Mouse (Mus musculus) neural tube, embryonic 14.5 days (tissue): ENCODE measurements around the gene Mcmbp. TPM values are rescaled to one million over a fixed set of nuclear protein-coding genes. Genes with fewer than 3 reads are reported as not detected.

Experiments
- ATAC-seq: fragments of 200-750 bp; cut with Nextera tagmentation; 2 replicates; pipeline ENCODE4 v1.8.0; 2017; ENCODE audit warnings: low read depth, mild to moderate bottlenecking, moderate TSS enrichment, moderate library complexity
- H3K27ac ChIP-seq: fragments of 300-500 bp; sonication (generic); 2 replicates; pipeline ENCODE4 v1.5.1; 2014; ENCODE audit warnings: low read depth, mild to moderate bottlenecking, control low read depth, low read length, moderate library complexity, mixed read lengths
- H3K27me3 ChIP-seq: fragments of 300-500 bp; sonication (generic); 2 replicates; pipeline ENCODE4 v1.6.1; 2014; ENCODE audit warnings: low read length; ENCODE audit not compliant: control insufficient read depth, insufficient read depth
- H3K36me3 ChIP-seq: fragments of 300-500 bp; sonication (generic); 2 replicates; pipeline ENCODE4 v1.6.1; 2014; ENCODE audit warnings: low read length, mixed read lengths; ENCODE audit not compliant: control insufficient read depth, insufficient read depth
- H3K4me1 ChIP-seq: fragments of 300-500 bp; sonication (generic); 2 replicates; pipeline ENCODE4 v1.6.1; 2014; ENCODE audit warnings: low read length; ENCODE audit not compliant: control insufficient read depth, insufficient read depth
- H3K4me2 ChIP-seq: fragments of 300-500 bp; sonication (generic); 2 replicates; pipeline ENCODE4 v1.6.1; 2014; ENCODE audit warnings: mild to moderate bottlenecking, low read depth, low read length, control low read depth
- H3K4me3 ChIP-seq: fragments of 300-500 bp; sonication (generic); 2 replicates; pipeline ENCODE4 v1.5.1; 2014; ENCODE audit warnings: low read depth, low read length, control low read depth, mixed read lengths
- H3K9ac ChIP-seq: fragments of 300-500 bp; sonication (generic); replicated peaks from 2 replicates; pipeline ENCODE4 v1.6.1; 2014; ENCODE audit warnings: low read depth, mild to moderate bottlenecking, control low read depth, low read length, mixed read lengths
- H3K9me3 ChIP-seq: fragments of 300-500 bp; sonication (generic); 2 replicates; pipeline ENCODE4 v1.6.1; 2016; ENCODE audit warnings: low read length; ENCODE audit not compliant: control insufficient read depth
- WGBS: fragments of 180-500 bp; shearing (Covaris S2); extraction: QIAGEN DNeasy Blood & Tissue Kit; methylation state at CpG from one replicate; pipeline ENCODE4 v1.1.7; 2014; 5-methylcytosine and 5-hydroxymethylcytosine counted together
- polyA plus RNA-seq: library from polyadenylated mRNA; unstranded; fragments of >200 nt; fragmentation: Nextera tagmentation; extraction: Ambion mirVana; gene quantifications from 2 replicates; pipeline ENCODE4 v1.2.1, GENCODE M21; 2014

Gene Mcmbp
- 51.6 and 51.9 TPM in 2 replicates for polyA plus RNA-seq

- H3K27me3 ChIP-seq: no peaks in the 10 kb centered on the region
- peak within 1 kb of the TSS; percentile 88 for H3K4me2 ChIP-seq
- H3K9ac ChIP-seq: peak within 1 kb of the TSS; percentile 87
- peaks cover 19% of the 10 kb centered on the region for H3K4me1 ChIP-seq
- no peaks in the 10 kb centered on the region for H3K36me3 ChIP-seq
- H3K9me3 ChIP-seq: no peaks in the 10 kb centered on the region
- peak; percentile 81 for ATAC-seq
- H3K4me3 ChIP-seq: peak within 1 kb of the TSS; percentile 96
- H3K27ac ChIP-seq: peak within 1 kb of the TSS; percentile 89
- 0% methylated on average over 32 of the region's 35 CpGs for WGBS
These were observed at the start of gene Mcmbp for GRCm38 (mm10) chr7:128740334-128740733. Mcmbp (minus strand) TSS chr7:128740495.

GRCm38 (mm10) chr7:128790045-128790444 lies 49.8 kb upstream of the Mcmbp start:
- Histone ChIP-seq H3K27me3 (no peaks in the 10 kb centered on the region), H3K9me3 (no peaks in the 10 kb centered on the region), H3K36me3 (peaks cover 2% of the 10 kb centered on the region), H3K9ac (no peak overlapping the region), H3K4me1 (no peaks in the 10 kb centered on the region), H3K27ac (no peak overlapping the region), H3K4me2 (no peak overlapping the region), H3K4me3 (no peak overlapping the region)
- no peak for ATAC-seq
- WGBS: 75% methylated on average over 4 of the region's 4 CpGs

- H3K4me1 ChIP-seq: no peaks in the 10 kb centered on the region
- no peaks in the 10 kb centered on the region for H3K27me3 ChIP-seq
- H3K27ac ChIP-seq: no peak overlapping the region
- no peak overlapping the region for H3K9ac ChIP-seq
- no peak for ATAC-seq
- 93% methylated on average over 3 of the region's 3 CpGs for WGBS
- H3K4me3 ChIP-seq: no peak overlapping the region
- no peak overlapping the region for H3K4me2 ChIP-seq
- H3K9me3 ChIP-seq: no peaks in the 10 kb centered on the region
- peaks cover 35% of the 10 kb centered on the region for H3K36me3 ChIP-seq
These were observed 41.6 kb upstream of the Mcmbp start for GRCm38 (mm10) chr7:128781846-128782245.

GRCm38 (mm10) chr7:128779305-128779704 lies 39.0 kb upstream of the Mcmbp start:
- Histone ChIP-seq H3K36me3 (peaks cover 49% of the 10 kb centered on the region), H3K4me3 (no peak overlapping the region), H3K4me2 (no peak overlapping the region), H3K9ac (no peak overlapping the region), H3K27ac (no peak overlapping the region), H3K9me3 (no peaks in the 10 kb centered on the region), H3K4me1 (no peaks in the 10 kb centered on the region), H3K27me3 (no peaks in the 10 kb centered on the region)
- peak; percentile 75; the same call in 1 of the 2 replicates for ATAC-seq
- WGBS: 40% methylated on average over 6 of the region's 6 CpGs

GRCm38 (mm10) chr7:128777201-128777600 lies 36.9 kb upstream of the Mcmbp start:
- no peak for ATAC-seq
- Histone ChIP-seq H3K36me3 (peaks cover 66% of the 10 kb centered on the region), H3K9ac (no peak overlapping the region), H3K9me3 (no peaks in the 10 kb centered on the region), H3K27ac (no peak overlapping the region), H3K4me3 (no peak overlapping the region), H3K4me1 (no peaks in the 10 kb centered on the region), H3K4me2 (no peak overlapping the region), H3K27me3 (no peaks in the 10 kb centered on the region)
- 90% methylated on average over 6 of the region's 6 CpGs for WGBS

- ATAC-seq: no peak
- H3K4me1 ChIP-seq: no peaks in the 10 kb centered on the region
- peaks cover 62% of the 10 kb centered on the region for H3K36me3 ChIP-seq
- H3K4me2 ChIP-seq: no peak overlapping the region
- no peaks in the 10 kb centered on the region for H3K9me3 ChIP-seq
- H3K9ac ChIP-seq: no peak overlapping the region
- no peak overlapping the region for H3K4me3 ChIP-seq
- no peak overlapping the region for H3K27ac ChIP-seq
- no peaks in the 10 kb centered on the region for H3K27me3 ChIP-seq
These were observed 26.4 kb upstream of the Mcmbp start for GRCm38 (mm10) chr7:128766696-128767095.

- no peak overlapping the region for H3K4me2 ChIP-seq
- peaks cover 58% of the 10 kb centered on the region for H3K36me3 ChIP-seq
- no peaks in the 10 kb centered on the region for H3K4me1 ChIP-seq
- no peak overlapping the region for H3K27ac ChIP-seq
- no peaks in the 10 kb centered on the region for H3K9me3 ChIP-seq
- WGBS: 96% methylated on average over 4 of the region's 4 CpGs
- no peak overlapping the region for H3K9ac ChIP-seq
- no peak overlapping the region for H3K4me3 ChIP-seq
- ATAC-seq: no peak
- no peaks in the 10 kb centered on the region for H3K27me3 ChIP-seq
These were observed 18.7 kb upstream of the Mcmbp start for GRCm38 (mm10) chr7:128758948-128759347.

GRCm38 (mm10) chr7:128755396-128755795 lies 15.1 kb upstream of the Mcmbp start:
- Histone ChIP-seq H3K36me3 (peaks cover 57% of the 10 kb centered on the region), H3K9ac (no peak overlapping the region), H3K4me1 (no peaks in the 10 kb centered on the region), H3K4me2 (no peak overlapping the region), H3K4me3 (no peak overlapping the region), H3K27ac (no peak overlapping the region), H3K9me3 (no peaks in the 10 kb centered on the region), H3K27me3 (no peaks in the 10 kb centered on the region)
- ATAC-seq: no peak
- 90% methylated on average over 1 of the region's 1 CpGs for WGBS

- Histone ChIP-seq H3K4me1 (peaks cover 9% of the 10 kb centered on the region), H3K27ac (no peak overlapping the region), H3K27me3 (no peaks in the 10 kb centered on the region), H3K4me3 (no peak overlapping the region), H3K9ac (no peak overlapping the region), H3K9me3 (no peaks in the 10 kb centered on the region), H3K4me2 (no peak overlapping the region), H3K36me3 (peaks cover 42% of the 10 kb centered on the region)
- 93% methylated on average over 4 of the region's 4 CpGs for WGBS
- no peak for ATAC-seq
These were observed 11.7 kb upstream of the Mcmbp start for GRCm38 (mm10) chr7:128752012-128752411.
